ENCODE assay signal across 17 mouse cellular contexts in genomic region chr9:71113166-71113565, GRCm38 (mm10). TPM values are rescaled to one million over a fixed set of nuclear protein-coding genes. Genes with fewer than 3 reads are reported as not detected.
DNase-seq lines count a peak whose midpoint lies in the region.
"Had no signal": no experiment of that assay in that cellular context is flagged by ENCODE, and none has a peak within 500 bp of the region (broad histone marks: within the 10 kb centered on the region; RNA-seq: fewer than 3 reads in every experiment).

No protein-coding gene starts in this region.

- intact Hi-C loops in heart, postnatal 10 days (cut with DNase I) = no loop called here

- DNase-seq in cerebellum, adult 9-10 months = peak; percentile 13
- DNase-seq in cerebellum, postnatal 4 days (ENCODE audit: low spot score in 2 of 2) = no peak
- DNase-seq in heart, postnatal 10 days = peak; percentile 21
- DNase-seq in heart, postnatal 4 days = no peak
- peak; percentile 26 for DNase-seq in brain, adult 2 months (ENCODE audit: low read depth, low spot score)
- peak; percentile 28 to 52 for DNase-seq in cerebellum, postnatal 25 days
- DNase-seq in right cerebral cortex, postnatal 10 days (ENCODE audit: low spot score in 2 of 2) = no peak
- DNase-seq: adrenal gland, postnatal 36 days; embryo, embryonic 11 days; gastrocnemius, postnatal 14 days; kidney, adult 9 months; left cerebral cortex, postnatal 4 days; lung, adult 2 months; lung, postnatal 10 days; midbrain, embryonic 14.5 days; right cerebral cortex, postnatal 14 days; thymus, postnatal 36 days had no signal

RNA-seq across cellular contexts. Expression of gene Aqp9, which starts 55.3 kb away (rescaled TPM):
- under 1 TPM; 0.12 to 0.29 TPM for total RNA-seq in heart, postnatal 10 days (2021)
- total RNA-seq in heart, postnatal 4 days (2021) = under 1 TPM; 0.09 to 0.24 TPM

Comparison
In these comparisons a context has a peak if more than half of its experiments do, and no peak if none do; other contexts are left out.
1. DNase-seq: peak in cerebellum, adult 9-10 months (single experiment), heart, postnatal 10 days (2 of 2), brain, adult 2 months (single experiment) and cerebellum, postnatal 25 days (2 of 2); none in cerebellum, postnatal 4 days (0 of 2), heart, postnatal 4 days (single experiment) and right cerebral cortex, postnatal 10 days (0 of 2).